Mouse (Mus musculus) liver, postnatal 0 days (tissue): ENCODE data around the gene Myl4.

Experiments
- CTCF ChIP-seq: sonication (generic); IDR thresholded peaks from 2 replicates; pipeline ENCODE4 v1.5.1; 2016; ENCODE audit warnings: antibody characterized with exemption, low read depth
- EP300 ChIP-seq: IDR thresholded peaks from 2 replicates; pipeline ENCODE4 v1.6.1; 2016; ENCODE audit warnings: antibody characterized with exemption, low read depth, mild to moderate bottlenecking

- TF ChIP-seq CTCF = no peak
- TF ChIP-seq EP300 = no peak
Observed at GRCm38 (mm10) chr11:104588513-104588912, 38.0 kb downstream of the Myl4 start.
